Mouse (Mus musculus) kidney, embryonic 15.5 days (tissue): ENCODE data around the gene Ppp1r3a. TPM values are rescaled to one million over a fixed set of nuclear protein-coding genes. Genes with fewer than 3 reads are reported as not detected.

Source experiments
- ATAC-seq: fragments of 200-750 bp; cut with Nextera tagmentation; replicated peaks from 2 replicates; pipeline ENCODE4 v1.8.0; 2017; ENCODE audit warnings: moderate TSS enrichment; ENCODE audit not compliant: low FRiP score
- H3K27ac ChIP-seq: fragments of 300-500 bp; sonication (generic); 2 replicates; pipeline ENCODE4 v1.5.1; 2015; ENCODE audit warnings: mild to moderate bottlenecking, inconsistent platforms
- H3K27me3 ChIP-seq: fragments of 300-500 bp; sonication (generic); 2 replicates; pipeline ENCODE4 v1.6.1; 2015; ENCODE audit warnings: inconsistent platforms
- H3K36me3 ChIP-seq: fragments of 300-500 bp; sonication (generic); 2 replicates; pipeline ENCODE4 v1.6.1; 2015; ENCODE audit warnings: inconsistent platforms
- H3K4me1 ChIP-seq: fragments of 300-500 bp; sonication (generic); 2 replicates; pipeline ENCODE4 v1.6.1; 2015; ENCODE audit warnings: inconsistent platforms
- H3K4me2 ChIP-seq: fragments of 300-500 bp; sonication (generic); 2 replicates; pipeline ENCODE4 v1.6.1; 2015; ENCODE audit warnings: moderate library complexity, mild to moderate bottlenecking, inconsistent platforms
- H3K4me3 ChIP-seq: fragments of 300-500 bp; sonication (generic); replicated peaks from 2 replicates; pipeline ENCODE4 v1.5.1; 2015; ENCODE audit warnings: mild to moderate bottlenecking, inconsistent platforms
- H3K9ac ChIP-seq: fragments of 300-500 bp; sonication (generic); 2 replicates; pipeline ENCODE4 v1.6.1; 2015; ENCODE audit warnings: mild to moderate bottlenecking, inconsistent platforms
- H3K9me3 ChIP-seq: fragments of 300-500 bp; sonication (generic); replicated peaks from 2 replicates; pipeline ENCODE4 v1.6.1; 2016; ENCODE audit warnings: inconsistent platforms
- whole genome bisulfite sequencing: fragments of 180-500 bp; shearing (Covaris S2); methylation state at CpG from one replicate; pipeline ENCODE4 v1.1.7; 2015; ENCODE audit warnings: mixed read lengths; 5-methylcytosine and 5-hydroxymethylcytosine counted together
- polyA plus RNA-seq: library from polyadenylated mRNA; unstranded; fragments of >200 nt; fragmentation: Nextera tagmentation; extraction: Ambion mirVana; gene quantifications from 2 replicates; pipeline ENCODE4 v1.2.1, GENCODE M21; 2015

Gene Ppp1r3a
- 0.14 and 0.17 TPM in 2 replicates for polyA plus RNA-seq

DNA sequence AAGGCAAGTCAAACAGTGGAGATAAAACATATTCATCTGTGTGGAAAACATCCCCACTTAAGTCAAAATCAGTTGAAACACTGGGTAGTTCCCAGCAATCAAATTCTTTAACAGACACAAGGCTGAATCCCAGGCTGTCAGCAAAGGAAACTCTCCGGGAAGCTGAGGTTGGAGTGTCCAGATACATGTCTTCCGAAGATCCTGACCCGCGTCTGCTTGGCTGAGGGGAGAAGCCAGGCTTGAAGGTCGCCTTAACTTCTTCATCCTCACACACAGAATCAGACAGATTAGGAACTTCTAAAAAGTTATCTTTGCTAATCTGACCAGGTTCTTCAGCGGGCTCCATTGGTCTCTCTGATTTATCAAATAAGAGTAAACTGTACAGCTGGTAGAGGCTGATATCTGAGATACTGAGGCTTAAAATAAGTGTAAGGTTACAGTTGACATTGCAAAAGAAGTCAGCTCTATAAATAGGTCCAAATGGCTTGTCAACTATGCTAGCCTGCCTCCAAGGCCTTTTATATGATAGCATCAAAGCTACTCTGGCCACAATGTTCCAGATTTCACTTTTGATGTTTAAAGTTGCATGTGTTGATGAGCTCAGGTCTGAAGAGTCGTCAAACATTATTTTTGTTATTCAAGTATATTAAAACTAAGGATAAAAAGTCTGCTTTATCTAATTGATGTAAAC, at the start of gene Ppp1r3a:
Gene Ppp1r3a, minus strand, starts transcription at position 374 of the 691 bp plus-strand sequence.
- H3K4me3 ChIP-seq: no peak within 1 kb of the TSS
- WGBS: 83% methylated on average over 7 of the region's 7 CpGs
- H3K36me3 ChIP-seq: no peaks in the 10 kb centered on the region
- H3K27me3 ChIP-seq: no peaks in the 10 kb centered on the region
- no peaks in the 10 kb centered on the region for H3K9me3 ChIP-seq
- H3K9ac ChIP-seq: no peak within 1 kb of the TSS
- no peak within 1 kb of the TSS for H3K27ac ChIP-seq
- ATAC-seq: no peak
- no peak within 1 kb of the TSS for H3K4me2 ChIP-seq
- H3K4me1 ChIP-seq: no peaks in the 10 kb centered on the region

DNA sequence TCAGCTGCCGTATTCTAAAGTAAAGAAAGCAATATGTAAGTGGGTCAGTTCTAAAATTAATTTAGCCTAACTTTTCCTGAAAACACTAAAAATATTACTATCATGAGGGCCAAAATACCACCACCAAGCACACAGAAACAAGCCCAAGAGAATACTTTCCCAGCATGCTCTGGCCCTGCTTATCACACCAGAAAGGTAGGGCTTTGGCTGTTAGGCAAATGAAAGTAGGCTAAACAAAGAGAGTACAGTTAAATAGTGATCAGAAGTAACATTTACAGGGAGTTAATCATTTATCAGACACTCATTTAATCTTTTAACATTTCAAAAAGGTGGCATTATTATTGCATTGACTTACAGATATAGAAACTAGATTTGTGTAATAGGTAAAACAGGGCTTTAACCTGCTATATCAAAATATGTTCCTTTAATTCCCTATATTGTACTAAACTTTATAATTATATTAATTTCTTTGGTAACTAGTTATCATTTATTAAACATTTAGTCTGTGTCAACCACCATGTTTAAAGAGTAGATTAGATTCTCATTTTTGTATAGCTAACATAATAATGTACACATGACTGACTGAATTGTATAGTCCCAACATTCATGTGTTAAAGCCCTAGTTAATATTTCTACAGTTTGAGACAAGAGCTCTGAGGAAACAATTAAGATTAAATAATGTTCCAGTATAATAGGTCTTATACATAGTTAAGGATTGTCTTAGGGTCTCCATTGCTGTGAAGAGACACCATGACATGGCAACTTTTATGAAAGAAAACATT, 32.3 kb upstream of the Ppp1r3a start:
- Histone ChIP-seq H3K9ac (no peak overlapping the region), H3K4me2 (no peak overlapping the region), H3K27ac (no peak overlapping the region), H3K4me3 (no peak overlapping the region), H3K9me3 (no peaks in the 10 kb centered on the region), H3K36me3 (no peaks in the 10 kb centered on the region), H3K4me1 (no peaks in the 10 kb centered on the region), H3K27me3 (no peaks in the 10 kb centered on the region)
- WGBS: 96% methylated on average over 1 of the region's 1 CpGs
- ATAC-seq: no peak

DNA sequence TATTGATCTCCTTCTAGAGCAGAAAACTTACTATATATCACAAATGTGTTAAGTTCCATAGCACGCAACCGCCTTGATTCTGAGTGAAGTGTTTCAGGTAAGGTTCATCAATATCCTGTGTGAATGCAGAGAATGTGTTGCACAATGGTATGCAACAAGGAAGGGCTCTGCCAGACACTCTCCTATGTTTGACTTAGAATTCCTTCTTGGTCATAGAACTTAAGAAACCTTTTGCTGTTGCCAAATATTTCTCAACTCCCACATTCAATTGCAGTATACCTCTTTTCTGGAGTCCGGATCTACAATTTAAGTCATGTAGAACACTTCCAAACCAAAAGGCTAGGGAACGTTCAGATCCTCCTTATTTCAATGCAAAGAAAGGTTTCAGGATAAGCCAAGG, 22.8 kb upstream of the Ppp1r3a start:
- Histone ChIP-seq H3K4me3 (no peak overlapping the region), H3K9ac (no peak overlapping the region), H3K36me3 (no peaks in the 10 kb centered on the region), H3K4me2 (no peak overlapping the region), H3K27ac (no peak overlapping the region), H3K27me3 (no peaks in the 10 kb centered on the region), H3K9me3 (no peaks in the 10 kb centered on the region), H3K4me1 (no peaks in the 10 kb centered on the region)
- no peak for ATAC-seq
- 92% methylated on average over 4 of the region's 4 CpGs for WGBS

DNA sequence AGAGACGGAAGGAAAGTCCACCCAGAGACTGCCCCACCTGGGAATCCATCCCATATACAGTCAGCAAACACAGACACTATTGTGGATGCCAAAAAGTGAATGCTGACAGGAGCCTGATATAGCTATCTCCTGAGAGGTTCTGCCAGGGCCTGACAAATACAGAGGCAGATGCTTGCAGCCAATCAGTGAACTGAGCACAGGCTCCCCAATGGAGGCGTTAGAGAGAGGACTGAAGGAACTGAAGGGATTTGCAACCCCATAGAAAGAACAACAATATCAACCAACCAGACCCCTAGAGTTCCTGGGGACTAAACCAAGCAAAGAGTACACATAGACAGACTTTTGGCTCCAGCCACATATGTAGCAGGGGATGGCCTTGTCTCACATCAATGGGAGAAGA, 16.6 kb upstream of the Ppp1r3a start:
- no peaks in the 10 kb centered on the region for H3K36me3 ChIP-seq
- no peak overlapping the region for H3K4me3 ChIP-seq
- no peaks in the 10 kb centered on the region for H3K27me3 ChIP-seq
- no peak overlapping the region for H3K9ac ChIP-seq
- no peak for ATAC-seq
- H3K4me2 ChIP-seq: no peak overlapping the region
- 82% methylated on average over 2 of the region's 2 CpGs for WGBS
- H3K4me1 ChIP-seq: no peaks in the 10 kb centered on the region
- H3K27ac ChIP-seq: no peak overlapping the region
- no peaks in the 10 kb centered on the region for H3K9me3 ChIP-seq

DNA sequence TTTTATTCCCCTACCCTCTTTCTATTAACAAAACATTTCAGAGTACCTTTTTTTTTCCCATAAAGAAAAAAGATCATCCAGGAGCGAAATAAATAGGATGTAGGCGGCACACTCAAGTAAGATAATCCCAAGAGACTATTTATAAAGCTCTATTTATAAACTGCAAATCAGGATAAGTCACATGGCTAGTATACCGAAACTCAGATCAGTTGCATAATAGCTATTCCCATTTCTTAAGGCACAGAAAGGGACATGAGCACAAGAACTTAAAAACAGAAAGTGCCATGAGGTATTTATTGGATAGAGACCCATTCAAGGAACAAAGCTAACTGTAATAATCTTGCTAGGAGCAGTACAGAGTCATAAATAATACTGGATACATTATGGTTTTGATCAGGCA, 2.4 kb upstream of the Ppp1r3a start:
- no peak for ATAC-seq
- Histone ChIP-seq H3K4me1 (no peaks in the 10 kb centered on the region), H3K36me3 (no peaks in the 10 kb centered on the region), H3K9me3 (no peaks in the 10 kb centered on the region), H3K4me3 (no peak overlapping the region), H3K9ac (no peak overlapping the region), H3K27me3 (no peaks in the 10 kb centered on the region), H3K27ac (no peak overlapping the region), H3K4me2 (no peak overlapping the region)
- WGBS: 75% methylated on average over 3 of the region's 3 CpGs

DNA sequence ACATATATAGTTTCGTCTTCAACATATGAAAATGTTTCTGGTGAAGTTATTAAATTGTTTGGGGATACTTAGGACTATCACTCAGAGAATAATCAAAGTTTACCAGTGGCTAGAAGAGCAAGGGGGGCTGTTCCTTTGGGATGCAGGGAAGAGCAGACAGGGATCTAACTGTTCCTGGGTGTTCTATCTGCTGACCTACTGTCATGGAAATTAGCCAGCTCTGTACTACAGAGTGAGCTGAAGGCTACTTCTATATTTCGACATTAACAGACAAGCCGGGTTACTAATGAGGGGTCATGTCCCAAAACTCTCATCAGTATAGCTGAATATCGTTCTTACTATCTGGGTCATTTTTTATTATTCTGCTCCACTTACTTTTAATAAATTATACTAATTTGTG, 1.6 kb downstream of the Ppp1r3a start:
- Histone ChIP-seq H3K36me3 (no peaks in the 10 kb centered on the region), H3K4me2 (no peak overlapping the region), H3K9ac (no peak overlapping the region), H3K27me3 (no peaks in the 10 kb centered on the region), H3K9me3 (no peaks in the 10 kb centered on the region), H3K4me1 (no peaks in the 10 kb centered on the region), H3K4me3 (no peak overlapping the region), H3K27ac (no peak overlapping the region)
- ATAC-seq: no peak
- WGBS: 79% methylated on average over 4 of the region's 4 CpGs

DNA sequence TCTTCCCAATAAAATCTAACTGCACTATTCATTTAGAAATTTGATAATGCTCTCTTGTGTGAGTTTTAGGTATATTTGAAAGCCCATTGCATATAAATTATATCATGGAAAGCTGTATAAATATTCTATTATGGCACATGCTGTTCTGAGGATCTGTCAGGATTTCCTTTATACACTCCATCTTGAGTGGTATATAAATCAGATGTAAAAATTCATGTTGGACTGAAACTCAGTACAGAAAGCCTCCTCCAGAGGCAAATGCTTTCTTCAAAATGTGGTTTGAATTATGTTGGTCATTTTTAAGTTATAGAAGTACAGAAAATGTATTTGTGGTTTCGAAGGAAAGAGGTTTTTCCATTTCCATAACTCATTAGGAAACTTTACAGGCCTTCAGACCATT, 2.9 kb downstream of the Ppp1r3a start:
- H3K27me3 ChIP-seq: no peaks in the 10 kb centered on the region
- H3K36me3 ChIP-seq: no peaks in the 10 kb centered on the region
- no peak for ATAC-seq
- no peaks in the 10 kb centered on the region for H3K4me1 ChIP-seq
- no peak overlapping the region for H3K4me3 ChIP-seq
- H3K9ac ChIP-seq: no peak overlapping the region
- H3K27ac ChIP-seq: no peak overlapping the region
- no peaks in the 10 kb centered on the region for H3K9me3 ChIP-seq
- 64% methylated on average over 1 of the region's 1 CpGs for WGBS
- no peak overlapping the region for H3K4me2 ChIP-seq

DNA sequence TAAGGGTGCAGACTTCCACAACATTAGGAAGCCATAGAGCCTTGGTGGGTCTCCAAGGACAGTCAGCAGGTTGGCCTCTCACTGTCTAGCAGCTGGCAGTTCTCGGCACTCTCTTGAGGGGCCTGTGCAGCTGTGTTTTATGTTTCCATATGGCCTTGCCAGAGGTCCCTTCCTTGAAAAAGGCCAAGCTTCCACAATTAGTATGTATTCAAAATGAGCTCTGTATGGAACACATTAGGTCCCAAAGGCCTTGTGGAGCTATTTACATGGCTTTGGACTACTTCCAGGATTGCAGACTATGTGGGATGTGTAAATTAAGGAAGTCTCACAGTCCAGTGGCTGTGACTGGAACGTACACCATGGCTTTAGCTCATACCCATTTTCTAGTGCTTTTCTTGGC, 8.1 kb downstream of the Ppp1r3a start:
- H3K4me3 ChIP-seq: no peak overlapping the region

DNA sequence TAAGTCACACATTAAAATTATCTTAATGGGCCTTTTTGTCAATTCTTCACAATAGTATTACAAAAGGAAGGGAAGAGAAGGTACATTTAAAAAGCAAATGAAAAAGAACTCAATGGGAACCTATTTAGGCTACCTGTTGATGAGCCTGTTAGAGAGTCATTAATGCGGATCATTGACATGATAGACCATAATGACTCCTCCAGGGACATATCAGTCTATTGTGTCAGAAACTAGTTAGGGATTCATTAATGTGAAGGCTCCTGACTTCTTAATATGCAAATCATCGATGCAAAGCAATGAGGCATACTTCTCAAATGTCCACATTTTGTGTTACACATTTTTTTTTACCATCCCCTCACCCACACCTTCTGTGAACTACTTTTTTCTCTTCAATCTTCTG, 19.1 kb downstream of the Ppp1r3a start:
- H3K36me3 ChIP-seq: no peaks in the 10 kb centered on the region
- WGBS: 92% methylated on average over 2 of the region's 2 CpGs
- H3K9ac ChIP-seq: no peak overlapping the region
- H3K4me1 ChIP-seq: no peaks in the 10 kb centered on the region
- no peak overlapping the region for H3K4me2 ChIP-seq
- H3K4me3 ChIP-seq: no peak overlapping the region
- ATAC-seq: no peak
- H3K27ac ChIP-seq: no peak overlapping the region
- H3K27me3 ChIP-seq: no peaks in the 10 kb centered on the region
- no peaks in the 10 kb centered on the region for H3K9me3 ChIP-seq

More for the DNA sequence above, 8.1 kb downstream of the Ppp1r3a start:
- Histone ChIP-seq H3K4me1 (no peaks in the 10 kb centered on the region), H3K9ac (no peak overlapping the region), H3K27me3 (no peaks in the 10 kb centered on the region), H3K9me3 (no peaks in the 10 kb centered on the region), H3K4me2 (no peak overlapping the region), H3K36me3 (no peaks in the 10 kb centered on the region), H3K27ac (no peak overlapping the region)
- 58% methylated on average over 2 of the region's 2 CpGs for WGBS
- peak; percentile 46; the same call in 1 of the 2 replicates for ATAC-seq

DNA sequence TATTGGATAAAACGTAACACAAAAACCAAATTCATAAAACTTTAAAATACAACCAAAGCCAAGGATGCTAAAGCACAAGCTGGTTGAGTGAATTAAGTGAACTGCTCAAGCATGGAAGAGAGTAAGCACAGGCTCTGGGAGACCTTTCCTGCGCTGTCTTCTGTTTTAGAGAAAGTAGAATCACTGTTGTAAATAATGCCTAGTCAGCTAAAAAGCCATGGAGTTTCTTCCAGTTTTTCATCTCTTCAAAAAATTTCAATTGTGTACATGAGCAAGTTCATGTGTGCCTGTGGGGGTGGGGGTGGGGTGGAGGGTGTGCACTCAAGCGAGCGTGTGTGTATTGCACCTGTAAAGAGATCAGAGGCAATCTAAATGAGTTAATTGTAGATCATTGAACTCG, 24.1 kb downstream of the Ppp1r3a start:
- no peaks in the 10 kb centered on the region for H3K9me3 ChIP-seq
- no peak overlapping the region for H3K4me3 ChIP-seq
- no peak overlapping the region for H3K4me2 ChIP-seq
- 57% methylated on average over 5 of the region's 5 CpGs for WGBS
- ATAC-seq: no peak
- no peaks in the 10 kb centered on the region for H3K4me1 ChIP-seq
- H3K36me3 ChIP-seq: no peaks in the 10 kb centered on the region
- H3K27me3 ChIP-seq: no peaks in the 10 kb centered on the region
- H3K27ac ChIP-seq: no peak overlapping the region
- no peak overlapping the region for H3K9ac ChIP-seq

DNA sequence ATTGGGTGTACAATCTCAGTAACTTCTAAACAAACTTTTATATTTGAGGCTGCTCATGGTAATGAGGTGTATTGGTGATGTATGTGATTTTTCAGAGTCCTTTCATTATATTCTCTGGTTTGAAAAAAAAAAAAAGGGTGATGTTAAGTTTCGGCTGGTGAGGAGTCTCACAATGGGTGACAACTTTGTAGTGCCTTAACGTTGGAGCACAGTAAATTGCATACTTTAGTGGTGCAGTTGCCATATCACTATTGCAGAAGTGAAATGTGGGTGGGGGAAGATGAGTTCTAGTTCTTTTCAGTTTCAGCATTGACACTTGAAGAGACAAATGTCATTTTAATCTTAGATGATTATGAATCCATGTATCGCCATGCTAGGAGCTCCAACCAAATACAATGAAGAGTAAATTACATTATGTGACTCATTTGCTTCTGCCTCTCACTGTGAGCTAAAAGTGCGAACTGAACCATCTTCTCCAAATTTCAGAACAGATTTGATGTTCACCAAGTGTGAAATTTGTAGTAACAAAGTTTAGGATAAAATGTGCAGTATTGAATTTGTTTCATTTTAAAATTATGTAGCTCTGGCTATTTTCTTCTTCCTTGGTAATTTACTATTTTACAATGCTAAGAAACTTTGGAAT, 34.2 kb downstream of the Ppp1r3a start:
- no peak for ATAC-seq
- WGBS: 81% methylated on average over 4 of the region's 4 CpGs
- H3K4me2 ChIP-seq: no peak overlapping the region

DNA sequence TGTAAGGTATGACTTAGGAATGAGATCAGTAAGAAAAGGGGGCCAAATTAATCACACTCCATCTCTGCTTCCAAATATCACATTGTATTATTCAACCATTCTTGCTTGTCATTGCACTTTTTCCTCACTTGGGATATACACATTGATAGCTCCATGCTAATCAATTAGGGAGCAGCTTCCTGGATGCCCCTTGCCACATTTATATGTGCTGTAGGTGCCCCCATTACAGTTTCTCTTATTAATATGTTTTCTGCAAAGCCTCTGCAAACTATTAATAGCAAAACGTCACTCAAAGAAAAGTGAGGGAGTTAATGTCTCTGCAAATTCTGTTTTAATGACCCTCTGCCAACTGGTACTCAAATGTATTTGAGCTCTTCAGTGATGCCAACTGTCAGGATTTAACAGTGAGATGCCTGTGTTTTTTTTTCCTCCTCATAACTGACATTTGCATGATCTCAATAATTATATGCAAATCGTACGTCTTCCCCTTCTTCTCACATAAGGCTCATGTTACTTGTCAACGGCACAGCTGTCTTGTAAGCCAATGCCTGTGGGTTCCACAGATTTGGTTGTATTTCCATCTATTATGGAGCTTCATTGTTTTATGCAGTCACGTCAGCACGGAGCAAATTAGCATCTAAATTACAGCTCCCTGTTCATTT, 34.8 kb downstream of the Ppp1r3a start:
- WGBS: 77% methylated on average over 6 of the region's 6 CpGs
- H3K4me3 ChIP-seq: no peak overlapping the region
- no peak overlapping the region for H3K27ac ChIP-seq
- H3K27me3 ChIP-seq: no peaks in the 10 kb centered on the region
- H3K4me2 ChIP-seq: no peak overlapping the region
- no peaks in the 10 kb centered on the region for H3K9me3 ChIP-seq
- no peaks in the 10 kb centered on the region for H3K4me1 ChIP-seq
- no peak overlapping the region for H3K9ac ChIP-seq
- ATAC-seq: no peak
- no peaks in the 10 kb centered on the region for H3K36me3 ChIP-seq

More for the DNA sequence above, 34.2 kb downstream of the Ppp1r3a start:
- no peaks in the 10 kb centered on the region for H3K36me3 ChIP-seq
- H3K9ac ChIP-seq: no peak overlapping the region
- H3K27me3 ChIP-seq: no peaks in the 10 kb centered on the region
- no peaks in the 10 kb centered on the region for H3K9me3 ChIP-seq
- H3K4me1 ChIP-seq: no peaks in the 10 kb centered on the region
- H3K27ac ChIP-seq: no peak overlapping the region
- H3K4me3 ChIP-seq: no peak overlapping the region
